Mouse (Mus musculus): ENCODE results near the gene Rars.

- TF ChIP-seq CTCF (IDR thresholded peaks at IDR 0.05; ENCODE audit: low read depth, low read length), result no peak
- TF ChIP-seq GATA1 (IDR thresholded peaks at IDR 0.05; ENCODE audit: borderline replicate concordance, low read length), result no peak
- no peak for TF ChIP-seq GATA2 (IDR thresholded peaks at IDR 0.05; ENCODE audit: borderline replicate concordance, low read depth, low read length)
- TF ChIP-seq TAL1 (conservative IDR thresholded peaks at IDR 0.05; ENCODE audit: low read depth, low read length), result no peak
Measured at GRCm38 (mm10) chr11:35766845-35767244, 67.5 kb downstream of the Rars start.

Measured in G1E (cell line).